ENCODE assay signal across 40 mouse cellular contexts in genomic region chr10:75848382-75848781, GRCm38 (mm10). TPM values are rescaled to one million over a fixed set of nuclear protein-coding genes. Genes with fewer than 3 reads are reported as not detected.
"Had no signal": no experiment of that assay in that cellular context is flagged by ENCODE, and none has a peak within 500 bp of the region (broad histone marks: within the 10 kb centered on the region; RNA-seq: fewer than 3 reads in every experiment).

No protein-coding gene starts in this region.

- H3K9ac ChIP-seq: heart, embryonic 12.5 days; hindbrain, embryonic 12.5 days; hindbrain, embryonic 14.5 days; intestine, embryonic 15.5 days; limb, embryonic 12.5 days had no signal

- ATAC-seq: hindbrain, embryonic 16.5 days; inflammation-experienced regulatory T-cells, adult 6 months; intestine, embryonic 15.5 days; intestine, postnatal 0 days had no signal

- DNase-seq: gastrocnemius, adult 2 months; gastrocnemius, postnatal 10 days; gastrocnemius, postnatal 25 days; heart, adult 18-20 months; heart, postnatal 10 days; heart, postnatal 4 days; kidney, adult 18-20 months; kidney, adult 8-10 months; kidney, postnatal 10 days; kidney, postnatal 25 days; kidney, postnatal 4 days; layer of hippocampus, postnatal 36 days; liver had no signal

- H3K9me3 ChIP-seq: heart, embryonic 10.5 days; heart, embryonic 12.5 days; hindbrain, embryonic 10.5 days; hindbrain, embryonic 12.5 days; intestine, embryonic 15.5 days; limb, embryonic 10.5 days; limb, embryonic 12.5 days had no signal

- H3K4me3 ChIP-seq: gastrocnemius, adult 2 months; heart, embryonic 10.5 days; heart, embryonic 12.5 days; hindbrain, embryonic 10.5 days; hindbrain, embryonic 12.5 days; intestine, embryonic 15.5 days; layer of hippocampus, adult 2 months; limb, embryonic 10.5 days; limb, embryonic 12.5 days had no signal

- H3K27me3 ChIP-seq: intestine, embryonic 15.5 days; limb, embryonic 12.5 days had no signal

- H3K36me3 ChIP-seq: heart, embryonic 10.5 days; heart, embryonic 12.5 days; hindbrain, embryonic 10.5 days; hindbrain, embryonic 12.5 days; intestine, embryonic 15.5 days; limb, embryonic 10.5 days; limb, embryonic 12.5 days had no signal

- H3K27ac ChIP-seq: gastrocnemius, adult 2 months; heart, embryonic 10.5 days; hindbrain, embryonic 10.5 days; hindbrain, embryonic 14.5 days; intestine, embryonic 15.5 days; layer of hippocampus, adult 2 months; limb, embryonic 10.5 days; limb, embryonic 12.5 days had no signal

RNA-seq across cellular contexts. Expression of gene Gstt4, which starts 26.0 kb away (rescaled TPM):
- total RNA-seq: gastrocnemius, adult 2 months; gastrocnemius, postnatal 10 days; gastrocnemius, postnatal 25 days; gastrocnemius, postnatal 4 days; granulocyte monocyte progenitor cell, adult 5-6 weeks; heart, adult 18-20 months; heart, adult 8-10 months; heart, postnatal 10 days; heart, postnatal 25 days; heart, postnatal 4 days; layer of hippocampus, adult 2 months; layer of hippocampus, postnatal 14 days; layer of hippocampus, postnatal 36 days; left cerebral cortex, adult 18-20 months; left cerebral cortex, adult 8-10 months; left cerebral cortex, postnatal 10 days; left cerebral cortex, postnatal 25 days had no signal
- polyA plus RNA-seq: heart, embryonic 10.5 days; heart, embryonic 12.5 days; heart, embryonic 14.5 days; heart, embryonic 16.5 days; hindbrain, embryonic 10.5 days; hindbrain, embryonic 12.5 days; hindbrain, embryonic 14.5 days; hindbrain, embryonic 16.5 days; inflammation-experienced regulatory T-cells, adult 6 months; intestine, embryonic 15.5 days; intestine, postnatal 0 days; kidney, embryonic 14.5 days; kidney, embryonic 16.5 days; limb, embryonic 10.5 days; limb, embryonic 12.5 days; limb, embryonic 14.5 days; liver, embryonic 11.5 days had no signal

RNA-seq across cellular contexts. Expression of gene Derl3, which starts 44.8 kb away (rescaled TPM):
- total RNA-seq: gastrocnemius, postnatal 25 days had no signal

RNA-seq across cellular contexts. Expression of gene Gstt1, which starts 50.0 kb away (rescaled TPM):
- total RNA-seq: granulocyte monocyte progenitor cell, adult 5-6 weeks had no signal
